Mouse (Mus musculus) limb, embryonic 14.5 days (tissue): Measurements from ENCODE around the gene Slc37a1. TPM values are rescaled to one million over a fixed set of nuclear protein-coding genes. Genes with fewer than 3 reads are reported as not detected.
"Not testable (repeated sequence)": the region's sequence is repeated elsewhere in the genome, so short reads cannot be mapped to it uniquely, and the experiment has no call there.

Source experiments
- ATAC-seq: fragments of 200-750 bp; cut with Nextera tagmentation; 2 replicates; pipeline ENCODE4 v1.8.0; 2017; ENCODE audit warnings: low read depth, moderate number of reproducible peaks, moderate TSS enrichment; ENCODE audit not compliant: low FRiP score
- DNase-seq: peaks from one replicate; pipeline ENCODE4 v3.0.0-alpha.2; 2015; ENCODE audit warnings: low spot score
- H3K27ac ChIP-seq: fragments of 300-500 bp; sonication (generic); replicated peaks from 2 replicates; pipeline ENCODE4 v1.5.1; 2014; ENCODE audit warnings: low read depth, mild to moderate bottlenecking, low read length, moderate library complexity, mixed read lengths
- H3K27me3 ChIP-seq: fragments of 300-500 bp; sonication (generic); 2 replicates; pipeline ENCODE4 v1.6.1; 2014; ENCODE audit warnings: low read length, mixed read lengths; ENCODE audit not compliant: control insufficient read depth, insufficient read depth
- H3K36me3 ChIP-seq: fragments of 300-500 bp; sonication (generic); 2 replicates; pipeline ENCODE4 v1.6.1; 2014; ENCODE audit warnings: mild to moderate bottlenecking, low read length, moderate library complexity, mixed read lengths; ENCODE audit not compliant: control insufficient read depth, insufficient read depth
- H3K4me1 ChIP-seq: fragments of 300-500 bp; sonication (generic); 2 replicates; pipeline ENCODE4 v1.6.1; 2014; ENCODE audit warnings: antibody characterized with exemption, low read length, mixed read lengths; ENCODE audit not compliant: control insufficient read depth, insufficient read depth
- H3K4me2 ChIP-seq: fragments of 300-500 bp; sonication (generic); replicated peaks from 2 replicates; pipeline ENCODE4 v1.6.1; 2014; ENCODE audit warnings: low read depth, mild to moderate bottlenecking, low read length, moderate library complexity; ENCODE audit not compliant: severe bottlenecking
- H3K4me3 ChIP-seq: fragments of 300-500 bp; sonication (generic); replicated peaks from 2 replicates; pipeline ENCODE4 v1.5.1; 2014; ENCODE audit warnings: low read length
- H3K9ac ChIP-seq: fragments of 300-500 bp; sonication (generic); 2 replicates; pipeline ENCODE4 v1.6.1; 2014; ENCODE audit warnings: mild to moderate bottlenecking, low read depth, low read length, moderate library complexity; ENCODE audit not compliant: severe bottlenecking
- H3K9me3 ChIP-seq: fragments of 300-500 bp; sonication (generic); 2 replicates; pipeline ENCODE4 v1.6.1; 2016; ENCODE audit warnings: low read length; ENCODE audit not compliant: control insufficient read depth
- POLR2A ChIP-seq: fragments of 200-500 bp; IDR thresholded peaks from 2 replicates; pipeline ENCODE4 v1.8.0; 2012; ENCODE audit warnings: inconsistent platforms, mild to moderate bottlenecking, moderate library complexity, borderline replicate concordance; ENCODE audit not compliant: insufficient read depth, insufficient read length; ENCODE audit errors: extremely low read depth
- WGBS: fragments of 180-500 bp; shearing (Covaris S2); extraction: QIAGEN DNeasy Blood & Tissue Kit; methylation state at CpG from one replicate; pipeline ENCODE4 v1.1.7; 2014; 5-methylcytosine and 5-hydroxymethylcytosine counted together
- polyA plus RNA-seq, 2 experiments: library from polyadenylated mRNA; depleted of rRNA in 1 of 2; stranded (reverse) in 1 of 2; unstranded in 1 of 2; fragments of >200 nt; fragmentation: Nextera tagmentation in 1 of 2; extraction: Ambion mirVana in 1 of 2; gene quantifications; 2 replicates each; pipeline versions ENCODE4 v1.2.1 to v1.2.3; 2012 to 2014

The Slc37a1 gene
- polyA plus RNA-seq, 2 experiments = 1.6 to 2.4 TPM

GRCm38 (mm10) chr17:31267138-31267537, 19.5 kb upstream of the Slc37a1 start:
- no peak overlapping the region for H3K4me2 ChIP-seq
- no peaks in the 10 kb centered on the region for H3K36me3 ChIP-seq
- DNase-seq (no peak), ATAC-seq (no peak)
- H3K27me3 ChIP-seq = no peaks in the 10 kb centered on the region
- 74% methylated on average over 4 of the region's 4 CpGs for WGBS
- no peak overlapping the region for H3K4me3 ChIP-seq
- no peaks in the 10 kb centered on the region for H3K9me3 ChIP-seq
- no peaks in the 10 kb centered on the region for H3K4me1 ChIP-seq
- no peak overlapping the region for H3K9ac ChIP-seq
- no peak overlapping the region for H3K27ac ChIP-seq
- TF ChIP-seq POLR2A = no peak

DNA sequence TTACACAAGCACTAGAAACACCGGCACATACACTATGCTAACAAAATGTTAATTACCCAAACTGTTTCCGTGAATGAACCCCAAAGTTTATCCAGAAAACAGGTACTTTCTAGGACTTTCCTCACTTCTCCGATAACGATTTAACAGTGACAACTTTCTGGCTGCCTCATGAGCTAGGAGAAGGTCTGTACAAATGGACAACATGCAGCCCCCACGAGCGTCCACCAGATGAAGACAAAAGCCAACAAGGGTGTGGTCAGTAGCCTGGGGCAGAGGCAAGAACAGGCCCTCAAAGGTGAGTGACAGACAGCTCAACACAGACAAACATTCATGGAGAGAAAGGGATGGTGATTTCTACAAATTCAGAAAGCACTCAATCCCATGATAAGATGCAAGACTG, 19.0 kb upstream of the Slc37a1 start:
- ATAC-seq = no peak

DNA sequence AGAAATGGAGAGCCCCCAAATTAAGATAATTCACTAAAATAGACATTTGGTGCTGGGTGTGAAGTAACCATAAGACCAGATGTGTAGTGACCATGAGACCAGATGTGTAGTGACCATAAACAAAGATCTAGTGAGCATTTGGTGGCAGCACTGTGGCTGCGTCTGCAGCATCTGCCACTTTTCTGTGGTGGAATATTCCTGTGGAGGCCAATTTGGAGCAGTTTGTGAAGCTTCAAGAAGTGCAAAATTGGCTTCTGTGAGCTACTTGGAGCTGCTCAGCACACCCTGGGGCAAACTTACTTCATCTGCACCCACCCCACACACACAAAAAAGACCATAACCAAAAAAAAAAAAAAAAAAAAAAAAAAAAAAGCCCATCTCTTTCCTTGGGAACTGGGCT, 18.6 kb upstream of the Slc37a1 start:
- H3K4me2 ChIP-seq = no peak overlapping the region
- H3K27me3 ChIP-seq = no peaks in the 10 kb centered on the region
- H3K36me3 ChIP-seq = no peaks in the 10 kb centered on the region
- ATAC-seq (no peak), DNase-seq (no peak)
- no peak overlapping the region for H3K9ac ChIP-seq
- no peak overlapping the region for H3K27ac ChIP-seq
- H3K4me3 ChIP-seq = no peak overlapping the region
- no peak for TF ChIP-seq POLR2A
- WGBS = 70% methylated on average over 1 of the region's 1 CpGs
- H3K9me3 ChIP-seq = no peaks in the 10 kb centered on the region
- no peaks in the 10 kb centered on the region for H3K4me1 ChIP-seq

More for the DNA sequence above, 19.0 kb upstream of the Slc37a1 start:
- Histone ChIP-seq H3K4me3 (no peak overlapping the region), H3K9ac (no peak overlapping the region), H3K36me3 (no peaks in the 10 kb centered on the region), H3K9me3 (no peaks in the 10 kb centered on the region), H3K27ac (no peak overlapping the region), H3K4me2 (no peak overlapping the region), H3K4me1 (no peaks in the 10 kb centered on the region), H3K27me3 (no peaks in the 10 kb centered on the region)
- no peak for TF ChIP-seq POLR2A
- 75% methylated on average over 6 of the region's 6 CpGs for WGBS
- DNase-seq = no peak

DNA sequence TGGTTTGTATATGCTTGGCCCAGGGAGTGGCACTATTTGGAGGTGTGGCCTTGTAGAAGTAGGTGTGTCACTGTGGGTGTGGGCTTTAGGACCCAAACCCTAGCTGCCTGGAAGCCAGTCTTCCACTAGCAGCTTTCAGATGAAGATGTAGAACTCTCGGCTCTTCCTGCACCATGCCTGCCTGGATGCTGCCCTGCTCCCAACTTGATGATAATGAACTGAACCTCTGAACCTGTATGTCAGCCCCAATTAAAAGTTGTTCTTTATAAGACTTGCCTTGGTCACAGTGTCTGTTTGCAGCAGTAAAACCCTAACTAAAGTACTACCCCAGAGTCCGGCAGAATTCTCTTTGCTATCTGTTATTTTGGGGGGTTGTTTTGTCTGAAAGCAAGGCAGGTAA, 16.8 kb upstream of the Slc37a1 start:
- no peak for DNase-seq
- ATAC-seq = no peak
- Histone ChIP-seq H3K9ac (no peak overlapping the region), H3K36me3 (no peaks in the 10 kb centered on the region), H3K4me2 (no peak overlapping the region), H3K27ac (no peak overlapping the region), H3K27me3 (no peaks in the 10 kb centered on the region), H3K4me3 (no peak overlapping the region), H3K4me1 (no peaks in the 10 kb centered on the region), H3K9me3 (no peaks in the 10 kb centered on the region)
- WGBS = 89% methylated on average over 2 of the region's 2 CpGs
- TF ChIP-seq POLR2A = no peak

DNA sequence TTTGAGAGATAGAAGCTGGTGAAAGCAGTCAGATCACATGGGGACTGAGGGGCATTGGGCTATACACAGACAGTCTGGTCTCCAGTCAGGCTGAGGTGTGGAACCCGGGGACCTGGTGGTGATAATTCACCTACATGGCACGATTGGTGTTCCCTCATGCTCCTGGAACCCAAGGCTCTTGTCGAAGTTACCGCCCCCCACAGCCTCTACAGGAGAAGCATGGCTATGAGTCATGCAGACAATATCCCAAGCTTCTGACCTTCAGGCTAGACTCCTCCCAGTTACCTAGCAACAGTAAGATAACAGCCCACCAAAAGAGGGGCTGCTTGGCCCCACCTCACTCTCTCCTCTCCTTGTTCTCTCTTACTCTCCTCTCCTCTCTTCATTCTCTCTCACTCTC, 16.3 kb upstream of the Slc37a1 start:
- no peak overlapping the region for H3K27ac ChIP-seq
- H3K4me1 ChIP-seq = no peaks in the 10 kb centered on the region
- ATAC-seq = no peak
- no peaks in the 10 kb centered on the region for H3K36me3 ChIP-seq
- H3K9me3 ChIP-seq = no peaks in the 10 kb centered on the region
- no peaks in the 10 kb centered on the region for H3K27me3 ChIP-seq
- DNase-seq = no peak
- no peak overlapping the region for H3K4me3 ChIP-seq
- 90% methylated on average over 4 of the region's 4 CpGs for WGBS
- no peak overlapping the region for H3K4me2 ChIP-seq
- no peak overlapping the region for H3K9ac ChIP-seq
- no peak for TF ChIP-seq POLR2A

DNA sequence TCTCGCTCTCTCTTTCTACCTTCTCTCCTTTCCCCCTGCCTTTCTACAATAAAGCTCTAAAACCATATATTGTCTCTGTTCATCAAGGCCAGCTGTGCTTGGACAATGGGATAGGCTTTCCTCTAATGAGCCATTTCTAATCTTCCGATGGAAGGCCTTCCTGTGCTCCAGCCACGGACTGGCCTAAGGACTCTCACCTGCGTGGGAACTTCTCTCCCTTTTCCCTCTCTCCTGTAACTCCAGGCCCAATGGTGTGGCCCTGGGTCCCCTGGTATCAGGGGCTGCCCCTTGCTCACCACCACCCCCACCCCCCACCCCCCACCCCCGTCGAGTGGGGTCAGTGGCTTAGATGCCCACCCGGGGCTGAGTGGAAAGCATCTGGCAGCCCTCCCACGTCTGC, 15.9 kb upstream of the Slc37a1 start:
- H3K4me1 ChIP-seq, H3K27me3 ChIP-seq, H3K9ac ChIP-seq, H3K4me2 ChIP-seq, DNase-seq, ATAC-seq, H3K27ac ChIP-seq, H3K36me3 ChIP-seq, H3K9me3 ChIP-seq, H3K4me3 ChIP-seq: not testable (repeated sequence)
- WGBS = 84% methylated on average over 8 of the region's 8 CpGs
